Mouse (Mus musculus): ENCODE measurements around the gene Mettl8. TPM values are rescaled to one million over a fixed set of nuclear protein-coding genes. Genes with fewer than 3 reads are reported as not detected.

Mettl8 gene
- polyA plus RNA-seq, 1 experiment = 1.4 TPM

- 73% methylated on average over 4 of the region's 4 CpGs for WGBS
Measured at GRCm38 (mm10) chr2:70932965-70933364, 122.4 kb downstream of the Mettl8 start.

DNA sequence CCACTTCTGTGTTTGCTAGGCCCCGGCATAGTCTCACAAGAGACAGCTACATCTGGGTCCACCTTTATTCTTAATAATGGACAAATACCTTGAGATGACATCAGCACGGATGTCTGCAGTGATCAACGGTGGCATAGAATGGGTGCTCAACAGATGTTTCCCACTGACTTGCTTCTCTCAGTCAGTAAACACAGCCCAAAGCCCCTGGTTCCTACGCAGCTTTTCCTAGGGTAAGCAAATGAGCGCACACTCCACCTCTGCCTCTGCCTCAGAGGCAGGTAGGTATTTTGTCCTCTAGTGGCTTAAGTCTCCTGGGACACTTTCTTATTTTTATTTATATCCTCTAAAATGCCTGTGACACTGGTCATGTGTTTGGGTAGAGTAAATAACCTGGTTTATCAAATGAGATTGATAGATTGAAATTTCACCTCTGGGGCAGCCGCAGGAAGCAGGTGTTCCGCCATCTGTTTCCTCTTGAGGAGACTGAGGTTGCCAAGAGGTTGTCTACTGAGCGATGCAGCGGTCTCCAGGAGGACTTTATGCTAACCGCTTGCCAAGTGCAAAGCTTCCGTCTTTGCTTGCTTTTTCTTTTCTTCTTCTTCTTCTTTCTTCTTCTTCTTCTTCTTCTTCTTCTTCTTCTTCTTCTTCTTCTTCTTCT is 124.6 kb downstream of the Mettl8 start:
- Histone ChIP-seq H3K4me3 (ENCODE audit: low read depth, low read length) (no peak overlapping the region), H3K36me3 (ENCODE audit: control insufficient read depth, insufficient read depth, low read length) (no peaks in the 10 kb centered on the region), H3K27me3 (ENCODE audit: control insufficient read depth, insufficient read depth, low read length) (no peaks in the 10 kb centered on the region), H3K4me1 (ENCODE audit: control insufficient read depth, insufficient read depth, insufficient read length, low read length) (peaks cover 2% of the 10 kb centered on the region; the same call in 1 of the 2 replicates), H3K27ac (ENCODE audit: insufficient read depth, low read depth, low read length) (no peak overlapping the region)
- WGBS = 70% methylated on average over 11 of the region's 11 CpGs
- no peak for TF ChIP-seq POLR2A (IDR thresholded peaks at IDR 0.05; ENCODE audit: low read depth, low read length)
- TF ChIP-seq CTCF (IDR thresholded peaks at IDR 0.05; ENCODE audit: extremely low read depth, insufficient read length, insufficient replicate concordance, low read depth, low read length) = no peak

More at GRCm38 (mm10) chr2:70932965-70933364, 122.4 kb downstream of the Mettl8 start:
- H3K4me1 ChIP-seq (ENCODE audit: control insufficient read depth, insufficient read depth, insufficient read length, low read length) = peaks cover 2% of the 10 kb centered on the region; the same call in 1 of the 2 replicates
- H3K27me3 ChIP-seq (ENCODE audit: control insufficient read depth, insufficient read depth, low read length) = no peaks in the 10 kb centered on the region
- no peak overlapping the region for H3K27ac ChIP-seq (ENCODE audit: insufficient read depth, low read depth, low read length)
- TF ChIP-seq CTCF (IDR thresholded peaks at IDR 0.05; ENCODE audit: extremely low read depth, insufficient read length, insufficient replicate concordance, low read depth, low read length) (no peak), POLR2A (IDR thresholded peaks at IDR 0.05; ENCODE audit: low read depth, low read length) (no peak)
- no peak overlapping the region for H3K4me3 ChIP-seq (ENCODE audit: low read depth, low read length)
- H3K36me3 ChIP-seq (ENCODE audit: control insufficient read depth, insufficient read depth, low read length) = no peaks in the 10 kb centered on the region

GRCm38 (mm10) chr2:70929714-70930113 is 125.7 kb downstream of the Mettl8 start:
- no peak overlapping the region for H3K27ac ChIP-seq (ENCODE audit: insufficient read depth, low read depth, low read length)
- no peaks in the 10 kb centered on the region for H3K27me3 ChIP-seq (ENCODE audit: control insufficient read depth, insufficient read depth, low read length)
- no peak overlapping the region for H3K4me3 ChIP-seq (ENCODE audit: low read depth, low read length)
- peaks cover 2% of the 10 kb centered on the region; the same call in 1 of the 2 replicates for H3K4me1 ChIP-seq (ENCODE audit: control insufficient read depth, insufficient read depth, insufficient read length, low read length)
- H3K36me3 ChIP-seq (ENCODE audit: control insufficient read depth, insufficient read depth, low read length) = no peaks in the 10 kb centered on the region
- 86% methylated on average over 11 of the region's 11 CpGs for WGBS
- TF ChIP-seq POLR2A (IDR thresholded peaks at IDR 0.05; ENCODE audit: low read depth, low read length) = no peak
- TF ChIP-seq CTCF (IDR thresholded peaks at IDR 0.05; ENCODE audit: extremely low read depth, insufficient read length, insufficient replicate concordance, low read depth, low read length) = no peak

DNA sequence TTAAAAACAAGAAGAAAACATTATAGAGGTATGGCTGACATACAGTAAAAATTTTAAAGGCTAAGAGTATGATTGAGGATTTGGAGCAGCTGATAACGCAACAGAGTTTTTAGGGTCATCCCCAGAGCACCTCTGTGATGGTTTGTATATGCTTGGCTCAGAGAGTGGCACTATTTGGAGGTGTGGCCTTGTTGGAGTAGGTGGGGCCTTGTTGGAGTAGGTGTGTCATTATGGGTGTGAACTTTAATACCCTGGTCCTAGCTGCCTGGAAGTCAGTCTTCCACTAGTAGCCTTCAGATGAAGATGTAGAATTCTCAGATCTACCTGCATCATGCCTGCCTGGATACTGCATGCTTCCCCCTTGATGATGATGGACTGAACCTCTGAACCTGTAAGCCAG is 131.3 kb downstream of the Mettl8 start:
- H3K4me3 ChIP-seq (ENCODE audit: low read depth, low read length) = no peak overlapping the region
- no peaks in the 10 kb centered on the region for H3K27me3 ChIP-seq (ENCODE audit: control insufficient read depth, insufficient read depth, low read length)
- 68% methylated on average over 1 of the region's 1 CpGs for WGBS
- H3K4me1 ChIP-seq (ENCODE audit: control insufficient read depth, insufficient read depth, insufficient read length, low read length) = 0 out of 2 replicates have a peak, but pooled peaks cover 3% of the 10 kb centered on the region
- H3K36me3 ChIP-seq (ENCODE audit: control insufficient read depth, insufficient read depth, low read length) = no peaks in the 10 kb centered on the region
- no peak overlapping the region for H3K27ac ChIP-seq (ENCODE audit: insufficient read depth, low read depth, low read length)
- TF ChIP-seq CTCF (IDR thresholded peaks at IDR 0.05; ENCODE audit: extremely low read depth, insufficient read length, insufficient replicate concordance, low read depth, low read length) (no peak), POLR2A (IDR thresholded peaks at IDR 0.05; ENCODE audit: low read depth, low read length) (no peak)

DNA sequence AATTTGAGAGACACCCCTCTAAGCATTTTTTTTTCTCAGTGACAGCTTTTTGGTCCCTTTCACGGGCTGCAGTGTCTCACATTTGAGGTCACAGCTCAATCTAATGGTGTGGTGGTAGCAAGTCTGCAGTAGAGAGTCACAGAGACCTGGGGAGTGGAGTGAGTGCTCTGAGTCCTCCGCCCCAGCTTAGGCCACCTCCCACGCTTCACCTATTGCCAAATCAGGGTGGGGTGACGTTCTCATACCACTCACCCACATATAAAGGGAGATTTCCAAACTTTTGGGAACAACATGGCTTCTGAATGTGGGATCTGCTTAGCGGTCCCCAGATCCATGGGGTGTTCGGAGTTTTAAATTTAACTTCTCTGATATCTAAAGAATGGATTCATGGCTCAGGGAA is 132.6 kb downstream of the Mettl8 start:
- Histone ChIP-seq H3K4me3 (ENCODE audit: low read depth, low read length) (no peak overlapping the region), H3K27me3 (ENCODE audit: control insufficient read depth, insufficient read depth, low read length) (no peaks in the 10 kb centered on the region), H3K4me1 (ENCODE audit: control insufficient read depth, insufficient read depth, insufficient read length, low read length) (0 out of 2 replicates have a peak, but pooled peaks cover 3% of the 10 kb centered on the region), H3K27ac (ENCODE audit: insufficient read depth, low read depth, low read length) (no peak overlapping the region), H3K36me3 (ENCODE audit: control insufficient read depth, insufficient read depth, low read length) (no peaks in the 10 kb centered on the region)
- 52% methylated on average over 6 of the region's 6 CpGs for WGBS
- TF ChIP-seq POLR2A (IDR thresholded peaks at IDR 0.05; ENCODE audit: low read depth, low read length) (no peak), CTCF (IDR thresholded peaks at IDR 0.05; ENCODE audit: extremely low read depth, insufficient read length, insufficient replicate concordance, low read depth, low read length) (no peak)

DNA sequence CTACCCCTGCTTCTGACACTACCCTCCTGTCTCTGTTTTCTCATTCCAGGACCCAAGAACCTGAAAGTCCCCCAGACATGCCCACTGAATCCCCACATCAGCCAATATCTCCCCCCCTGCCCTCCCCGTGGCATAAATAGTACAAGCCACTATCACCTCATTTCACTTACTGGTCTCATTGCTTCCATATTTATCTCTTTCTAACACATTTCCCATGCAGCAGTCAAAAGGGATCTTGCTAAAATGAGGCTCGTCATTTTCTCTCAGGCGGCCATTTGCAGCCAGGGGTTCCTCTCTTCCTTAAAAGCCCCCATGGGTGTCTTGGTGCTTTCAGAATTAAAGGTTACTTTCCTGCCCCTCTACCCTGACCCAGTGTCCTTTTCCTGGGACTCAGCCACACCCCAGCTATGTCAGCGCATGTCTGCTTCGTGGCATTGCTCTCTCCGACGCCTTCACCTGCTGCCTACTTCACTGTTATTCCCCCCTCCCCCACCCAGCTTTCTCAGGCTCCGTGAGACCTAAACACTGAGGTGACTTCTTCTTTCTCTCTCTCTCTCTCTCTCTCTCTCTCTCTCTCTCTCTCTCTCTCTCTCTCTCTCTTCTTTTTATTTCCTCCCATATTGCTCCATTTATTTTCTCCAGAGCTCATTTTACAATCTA is 134.3 kb downstream of the Mettl8 start:
- no peak overlapping the region for H3K4me3 ChIP-seq (ENCODE audit: low read depth, low read length)
- WGBS = 46% methylated on average over 8 of the region's 8 CpGs
- TF ChIP-seq POLR2A (IDR thresholded peaks at IDR 0.05; ENCODE audit: low read depth, low read length) (no peak), CTCF (IDR thresholded peaks at IDR 0.05; ENCODE audit: extremely low read depth, insufficient read length, insufficient replicate concordance, low read depth, low read length) (no peak)

DNA sequence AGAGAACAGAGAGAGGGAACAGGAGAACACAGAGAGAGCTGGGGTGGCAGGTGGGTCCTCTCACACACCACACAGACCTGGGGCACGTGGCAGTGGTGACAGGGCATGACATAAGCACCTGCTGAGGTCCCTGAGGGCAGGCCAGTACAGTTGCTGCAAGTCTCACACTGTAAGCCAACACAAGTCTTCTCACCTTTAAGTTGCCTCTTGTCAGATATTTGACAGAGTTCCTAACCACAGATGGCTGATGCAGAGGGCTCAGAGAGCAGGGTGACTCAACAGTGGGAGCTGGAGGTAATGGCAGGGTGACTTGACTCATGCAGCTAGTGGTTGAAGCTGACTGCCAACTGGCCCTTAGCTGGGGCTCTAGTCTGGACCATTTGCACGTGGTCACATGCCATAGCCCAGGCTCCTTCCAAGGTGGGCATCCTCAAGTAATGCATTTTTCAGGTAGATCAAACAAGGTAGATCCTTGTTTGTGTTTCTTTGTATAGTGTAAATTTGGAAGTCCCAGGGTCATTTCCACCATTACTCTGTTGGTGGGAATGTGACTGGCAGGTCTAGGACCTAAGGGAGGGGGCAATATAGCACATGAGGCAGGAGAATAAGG is 135.4 kb downstream of the Mettl8 start:
- no peak for TF ChIP-seq POLR2A (IDR thresholded peaks at IDR 0.05; ENCODE audit: low read depth, low read length)
- no peak for TF ChIP-seq CTCF (IDR thresholded peaks at IDR 0.05; ENCODE audit: extremely low read depth, insufficient read length, insufficient replicate concordance, low read depth, low read length)
- Histone ChIP-seq H3K4me3 (ENCODE audit: low read depth, low read length) (no peak overlapping the region), H3K27me3 (ENCODE audit: control insufficient read depth, insufficient read depth, low read length) (no peaks in the 10 kb centered on the region), H3K36me3 (ENCODE audit: control insufficient read depth, insufficient read depth, low read length) (no peaks in the 10 kb centered on the region), H3K27ac (ENCODE audit: insufficient read depth, low read depth, low read length) (no peak overlapping the region), H3K4me1 (ENCODE audit: control insufficient read depth, insufficient read depth, insufficient read length, low read length) (0 out of 2 replicates have a peak, but pooled peaks cover 3% of the 10 kb centered on the region)
- WGBS = 66% methylated on average over 2 of the region's 2 CpGs

More for the DNA sequence above, 134.3 kb downstream of the Mettl8 start:
- Histone ChIP-seq H3K27me3 (ENCODE audit: control insufficient read depth, insufficient read depth, low read length) (no peaks in the 10 kb centered on the region), H3K27ac (ENCODE audit: insufficient read depth, low read depth, low read length) (no peak overlapping the region), H3K36me3 (ENCODE audit: control insufficient read depth, insufficient read depth, low read length) (no peaks in the 10 kb centered on the region), H3K4me1 (ENCODE audit: control insufficient read depth, insufficient read depth, insufficient read length, low read length) (0 out of 2 replicates have a peak, but pooled peaks cover 3% of the 10 kb centered on the region)

Measured in small intestine, adult 2 months (tissue).